Mouse (Mus musculus) G1E-ER4 (cell line): ENCODE data around the gene Gm36176. TPM values are rescaled to one million over a fixed set of nuclear protein-coding genes. Genes with fewer than 3 reads are reported as not detected.

Experiments
- GATA1 ChIP-seq: IDR thresholded peaks from one replicate; pipeline ENCODE4 v1.8.0; 2012; ENCODE audit warnings: low read length, inconsistent platforms
- polyA plus RNA-seq: library from polyadenylated mRNA; stranded (reverse); fragments of >175 nt; gene quantifications from 2 replicates; pipeline ENCODE4 v1.2.3, GENCODE M21; 2012

The Gm36176 gene
- polyA plus RNA-seq = not detected in 2 replicates

- no peak for TF ChIP-seq GATA1
Observed at GRCm38 (mm10) chr10:77846503-77846902, at the start of gene Gm36176. TSS of gene Gm36176 (plus strand) at chr10:77846803.

GRCm38 (mm10) chr10:77797677-77798076 lies 48.9 kb upstream of the Gm36176 start:
- no peak for TF ChIP-seq GATA1

- TF ChIP-seq GATA1 = no peak
Observed at GRCm38 (mm10) chr10:77798921-77799508, 47.6 kb upstream of the Gm36176 start, which contains the start of gene Gm19668. TSS of gene Gm19668 (minus strand) at chr10:77799133.

GRCm38 (mm10) chr10:77804095-77804494 lies 42.5 kb upstream of the Gm36176 start:
- no peak for TF ChIP-seq GATA1

GRCm38 (mm10) chr10:77811743-77812142 lies 34.9 kb upstream of the Gm36176 start, which contains the start of gene Gm9507:
TSS of gene Gm9507 (minus strand) at chr10:77811843.
- TF ChIP-seq GATA1 = no peak

GRCm38 (mm10) chr10:77814382-77814781 lies 32.2 kb upstream of the Gm36176 start, which contains the start of gene Gm2696:
TSS of gene Gm2696 (plus strand) at chr10:77814682.
- TF ChIP-seq GATA1 = no peak

GRCm38 (mm10) chr10:77815514-77815913 lies 31.1 kb upstream of the Gm36176 start:
- no peak for TF ChIP-seq GATA1

GRCm38 (mm10) chr10:77818523-77818922 lies 28.1 kb upstream of the Gm36176 start:
- TF ChIP-seq GATA1 = no peak

- no peak for TF ChIP-seq GATA1
Observed at GRCm38 (mm10) chr10:77819203-77819602, 27.4 kb upstream of the Gm36176 start.

GRCm38 (mm10) chr10:77826951-77827350 lies 19.7 kb upstream of the Gm36176 start, which contains the start of gene Krtap10-4:
TSS of gene Krtap10-4 (minus strand) at chr10:77827095.
- TF ChIP-seq GATA1 = no peak

GRCm38 (mm10) chr10:77835647-77836046 lies 11.0 kb upstream of the Gm36176 start, which contains the start of gene Krtap10-10:
TSS of gene Krtap10-10 (plus strand) at chr10:77835947.
- TF ChIP-seq GATA1 = no peak

- no peak for TF ChIP-seq GATA1
Observed at GRCm38 (mm10) chr10:77839006-77839405, 7.6 kb upstream of the Gm36176 start.

- no peak for TF ChIP-seq GATA1
Observed at GRCm38 (mm10) chr10:77846961-77847360, 358 bp downstream of the Gm36176 start.

GRCm38 (mm10) chr10:77847538-77847937 lies 935 bp downstream of the Gm36176 start:
- no peak for TF ChIP-seq GATA1

GRCm38 (mm10) chr10:77852559-77852958 lies 6.0 kb downstream of the Gm36176 start, which contains the start of gene Gm10318:
TSS of gene Gm10318 (plus strand) at chr10:77852859.
- TF ChIP-seq GATA1 = no peak

GRCm38 (mm10) chr10:77861675-77862074 lies 15.1 kb downstream of the Gm36176 start, which contains the start of gene Gm3285:
TSS of gene Gm3285 (plus strand) at chr10:77861975.
- no peak for TF ChIP-seq GATA1

GRCm38 (mm10) chr10:77864067-77864761 lies 17.6 kb downstream of the Gm36176 start:
- no peak for TF ChIP-seq GATA1

GRCm38 (mm10) chr10:77864762-77865143 lies 18.1 kb downstream of the Gm36176 start:
- TF ChIP-seq GATA1 = no peak
